Mouse (Mus musculus) adrenal gland, adult 2 months (tissue): ENCODE results near the gene 1500015O10Rik. TPM values are rescaled to one million over a fixed set of nuclear protein-coding genes. Genes with fewer than 3 reads are reported as not detected.

ENCODE experiments used
- DNase-seq: peaks from one replicate; pipeline ENCODE4 v3.0.0; 2021
- polyA plus RNA-seq: library from polyadenylated mRNA; depleted of rRNA; stranded (reverse); fragments of >200 nt; gene quantifications from 2 replicates; pipeline ENCODE4 v1.2.3, GENCODE M21; 2012; rRNA removed
- total RNA-seq, 2 experiments: library from RNA; stranded (reverse); gene quantifications; 2 replicates each; pipeline ENCODE4 v1.2.3; 2021

The 1500015O10Rik gene
- total and polyA plus RNA-seq, 3 experiments = 44.3 to 264 (median 179) TPM

GRCm38 (mm10) chr1:43774126-43774525 lies 43.7 kb downstream of the 1500015O10Rik start:
- no peak for DNase-seq

GRCm38 (mm10) chr1:43776106-43776505 lies 45.7 kb downstream of the 1500015O10Rik start:
- DNase-seq = peak; percentile 64

- no peak for DNase-seq
Observed at GRCm38 (mm10) chr1:43781195-43781594, 50.8 kb downstream of the 1500015O10Rik start.

GRCm38 (mm10) chr1:43781672-43782071 lies 51.3 kb downstream of the 1500015O10Rik start:
- no peak for DNase-seq

GRCm38 (mm10) chr1:43782680-43783079 lies 52.3 kb downstream of the 1500015O10Rik start:
- DNase-seq = no peak

- no peak for DNase-seq
Observed at GRCm38 (mm10) chr1:43783186-43783585, 52.8 kb downstream of the 1500015O10Rik start.

- DNase-seq = no peak
Observed at GRCm38 (mm10) chr1:43785316-43785715, 54.9 kb downstream of the 1500015O10Rik start.

- no peak for DNase-seq
Observed at GRCm38 (mm10) chr1:43786711-43787110, 56.3 kb downstream of the 1500015O10Rik start.

- no peak for DNase-seq
Observed at GRCm38 (mm10) chr1:43789765-43790164, 59.4 kb downstream of the 1500015O10Rik start.

Other genes starting within 250 kb of the 1500015O10Rik start
- gene Uxs1, start 97.2 kb downstream of the 1500015O10Rik start, total RNA-seq = 10 to 100 TPM; 48.4 to 65.3 TPM
- gene Uxs1, start 97.2 kb downstream of the 1500015O10Rik start, polyA plus RNA-seq = 18.1 and 27.4 TPM in 2 replicates
- gene Tpp2, start 203.0 kb downstream of the 1500015O10Rik start, total RNA-seq = 10 to 100 TPM; 44.3 to 45.1 TPM
- gene Tpp2, start 203.0 kb downstream of the 1500015O10Rik start, polyA plus RNA-seq = 4.9 and 6.3 TPM in 2 replicates